Mouse (Mus musculus) mature B cell (primary cell): Measurements from ENCODE around the gene Pex19.

Source experiments
- in situ Hi-C: fragments of 300-500 bp; cut with MboI; formaldehyde crosslinking; loops from 2 replicates; pipeline ENCODE4 v1.14.3; 2019

The Pex19 gene

GRCm38 (mm10) chr1:172126376-172127347 is at the start of gene Pex19:
Pex19 (plus strand) TSS chr1:172126755.
- in situ Hi-C loops, result no loop called here

GRCm38 (mm10) chr1:172077981-172078380 is 48.6 kb upstream of the Pex19 start:
- in situ Hi-C loops, result loop anchor here (25.0 kb wide), 1 partner anchor 1191 kb away; the partner anchor contains the start of genes Dusp12 and Gm26620

DNA sequence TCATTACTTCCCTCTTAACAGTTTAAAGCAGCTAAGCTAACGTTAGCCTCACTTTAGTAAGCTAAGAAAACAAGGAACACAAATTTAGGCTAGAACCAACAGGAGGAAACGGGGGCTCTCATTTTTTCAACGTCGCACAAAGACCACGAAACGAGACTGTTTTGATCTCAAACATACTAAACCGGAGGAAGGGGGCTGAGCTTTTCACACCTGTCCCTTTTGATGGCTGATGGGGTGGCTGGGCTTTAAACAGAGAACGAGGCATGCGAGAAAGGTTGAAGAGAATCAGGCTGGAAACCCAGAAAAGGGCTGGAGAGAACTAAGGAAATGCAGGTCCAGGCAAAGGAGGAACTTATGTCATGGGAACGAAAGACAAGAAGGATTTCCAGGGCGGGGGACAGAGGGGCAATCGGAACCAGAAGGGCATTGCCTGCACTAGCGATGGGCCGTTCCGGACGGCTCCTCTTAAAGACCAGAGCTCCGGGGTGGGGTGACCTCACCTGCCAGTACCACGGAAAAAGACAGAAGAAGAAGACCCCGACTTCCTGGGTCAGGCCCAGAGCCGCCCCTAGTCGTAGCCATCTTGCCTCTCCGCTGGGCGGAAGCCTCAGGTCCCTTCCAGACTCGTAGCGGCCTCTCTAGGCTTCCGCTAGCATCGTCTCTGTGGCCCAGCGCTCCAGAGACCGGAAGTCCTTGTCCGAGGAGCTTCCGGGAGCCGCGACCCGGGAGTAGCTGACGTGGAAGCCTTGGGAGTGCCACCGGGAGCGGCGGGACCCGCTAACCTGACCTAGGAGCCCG is 44.3 kb upstream of the Pex19 start, which contains the start of the genes Copa and Ncstn:
TSS of gene Copa (plus strand) at position 429 of the 798 bp plus-strand sequence.
TSS of gene Ncstn (minus strand) at position 695 of the 798 bp plus-strand sequence.
- in situ Hi-C loops, result loop anchor here (25.0 kb wide), 1 partner anchor 1195 kb away; the partner anchor contains the start of genes Dusp12 and Gm26620

- in situ Hi-C loops, result loop anchor here (25.0 kb wide), 1 partner anchor 1196 kb away; the partner anchor contains the start of genes Dusp12 and Gm26620
Measured at GRCm38 (mm10) chr1:172082899-172083445, 43.6 kb upstream of the Pex19 start.

DNA sequence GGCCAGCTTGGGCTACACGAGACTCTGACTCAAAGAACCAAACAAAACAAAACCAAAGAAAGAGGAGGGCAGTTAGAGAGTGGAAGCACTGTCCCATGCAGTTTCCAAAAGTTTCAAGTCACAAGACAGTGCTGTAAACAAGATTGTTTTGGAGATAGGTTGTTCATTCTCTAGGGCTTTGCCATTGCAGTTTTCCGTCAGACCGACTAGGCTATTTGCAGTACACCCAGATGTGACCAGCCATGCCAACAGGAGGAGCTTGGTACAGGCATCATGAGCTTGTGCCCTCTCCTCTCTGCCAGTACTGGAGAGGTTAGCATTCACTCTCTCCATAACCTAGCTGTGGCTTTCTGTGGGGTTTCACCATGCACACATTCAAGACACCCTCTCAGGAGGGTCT is 33.0 kb upstream of the Pex19 start:
- in situ Hi-C loops, result loop anchor here (25.0 kb wide), 1 partner anchor 1206 kb away; the partner anchor contains the start of genes Dusp12 and Gm26620

- in situ Hi-C loops, result loop anchor here (25.0 kb wide), 1 partner anchor 1207 kb away; the partner anchor contains the start of genes Dusp12 and Gm26620
Measured at GRCm38 (mm10) chr1:172094295-172094694, 32.3 kb upstream of the Pex19 start.

GRCm38 (mm10) chr1:172095202-172095601 is 31.4 kb upstream of the Pex19 start:
- in situ Hi-C loops, result loop anchor here (25.0 kb wide), 1 partner anchor 1208 kb away; the partner anchor contains the start of genes Dusp12 and Gm26620

GRCm38 (mm10) chr1:172099325-172100033 is 27.1 kb upstream of the Pex19 start:
- in situ Hi-C loops, result loop anchor here (25.0 kb wide), 1 partner anchor 1212 kb away; the partner anchor contains the start of genes Dusp12 and Gm26620

GRCm38 (mm10) chr1:172103619-172104018 is 22.9 kb upstream of the Pex19 start:
- in situ Hi-C loops, result no loop called here

DNA sequence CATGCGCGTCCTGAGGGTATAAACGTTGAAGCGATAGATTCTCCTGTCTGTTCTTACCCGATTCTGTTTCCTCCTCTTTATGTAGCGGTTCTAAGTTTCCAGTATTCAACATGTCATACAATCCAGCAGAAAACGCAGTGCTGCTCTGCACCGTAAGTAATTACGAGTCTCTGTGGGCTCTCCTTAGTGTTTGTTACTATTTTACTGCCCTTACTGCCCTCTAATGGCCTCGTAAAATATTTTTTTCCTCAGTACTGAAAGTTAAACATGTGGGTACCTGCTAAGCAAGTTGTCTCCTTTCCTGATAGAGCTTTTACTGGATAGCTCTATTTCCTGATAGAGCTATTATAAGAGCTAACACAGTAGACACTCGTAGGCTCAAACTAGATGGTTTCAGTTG is 21.5 kb upstream of the Pex19 start:
- in situ Hi-C loops, result no loop called here

DNA sequence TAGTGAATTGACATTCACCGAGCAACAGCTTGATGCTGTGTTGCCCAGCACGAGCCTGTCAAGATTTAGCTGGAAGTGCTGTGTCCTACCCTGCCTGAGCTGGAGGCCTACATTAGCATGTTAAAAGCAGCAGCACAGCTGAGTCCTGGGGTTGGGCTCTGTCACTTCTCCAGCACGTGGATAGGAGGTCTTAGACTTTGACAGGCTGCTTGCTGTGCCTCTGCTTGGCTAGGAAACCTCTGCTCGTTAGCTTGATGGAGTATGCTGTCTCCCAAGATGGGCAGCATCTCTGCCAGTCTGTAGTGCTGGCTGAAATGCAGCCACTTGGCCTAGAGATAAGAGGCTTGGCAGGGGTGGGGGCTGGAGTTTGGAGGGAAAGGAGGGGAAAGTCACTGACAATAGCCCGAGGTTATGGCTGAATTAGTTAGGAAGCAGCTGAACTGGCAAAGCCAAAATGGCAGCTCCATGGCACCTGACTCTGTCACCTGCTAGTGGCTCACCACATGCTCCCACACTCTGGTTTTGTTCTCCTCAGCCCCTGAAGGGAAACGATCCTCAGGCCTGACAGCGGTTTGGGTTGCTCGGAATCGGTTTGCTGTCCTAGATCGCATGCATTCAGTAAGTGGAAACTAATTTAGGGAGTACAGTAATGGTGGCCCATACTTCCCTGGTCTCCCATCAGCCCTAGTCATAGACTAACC is 18.6 kb upstream of the Pex19 start:
- in situ Hi-C loops, result no loop called here

DNA sequence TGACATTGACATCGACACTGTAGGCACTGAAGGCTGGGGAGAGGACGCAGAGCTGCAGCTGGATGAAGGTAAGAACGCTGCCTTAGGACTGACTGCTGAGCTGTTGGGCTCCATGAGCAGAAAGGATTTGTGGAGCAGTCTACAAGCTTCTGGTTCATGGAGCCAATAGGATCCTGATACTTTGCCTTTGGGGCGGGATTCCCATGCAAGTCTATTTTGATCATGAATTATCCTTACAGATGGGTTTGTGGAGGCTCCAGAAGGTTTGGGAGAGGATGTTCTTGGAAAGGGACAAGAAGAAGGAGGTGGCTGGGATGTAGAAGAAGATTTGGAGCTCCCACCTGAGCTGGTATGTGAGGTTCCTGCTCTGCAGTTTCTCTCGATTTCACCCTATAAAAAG is 9.6 kb upstream of the Pex19 start:
- in situ Hi-C loops, result no loop called here

GRCm38 (mm10) chr1:172119100-172119499 is 7.5 kb upstream of the Pex19 start:
- in situ Hi-C loops, result no loop called here

- in situ Hi-C loops, result no loop called here
Measured at GRCm38 (mm10) chr1:172119720-172120119, 6.8 kb upstream of the Pex19 start.

- in situ Hi-C loops, result no loop called here
Measured at GRCm38 (mm10) chr1:172122671-172123070, 3.9 kb upstream of the Pex19 start.

DNA sequence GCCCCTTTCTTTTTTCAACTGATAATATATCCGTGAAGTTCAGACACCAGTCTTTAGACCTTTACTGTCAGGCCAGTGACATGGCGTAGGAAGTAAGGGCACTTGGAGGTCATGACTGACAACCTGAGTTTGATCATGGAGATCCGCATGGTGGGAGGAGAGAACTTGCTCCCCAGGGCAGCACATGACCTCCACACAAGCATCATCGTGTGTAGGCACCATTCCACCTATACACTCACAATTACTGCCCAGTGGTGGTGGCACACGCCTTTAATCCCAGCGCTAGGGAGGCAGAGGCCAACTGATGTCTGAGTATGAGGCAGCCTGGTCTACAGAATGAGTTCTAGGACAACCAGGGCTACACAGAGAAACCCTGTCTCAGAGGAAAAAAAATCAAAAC is 2.0 kb upstream of the Pex19 start:
- in situ Hi-C loops, result no loop called here

- in situ Hi-C loops, result no loop called here
Measured at GRCm38 (mm10) chr1:172127487-172127886, 932 bp downstream of the Pex19 start.

GRCm38 (mm10) chr1:172128563-172128962 is 2.0 kb downstream of the Pex19 start:
- in situ Hi-C loops, result no loop called here

- in situ Hi-C loops, result no loop called here
Measured at GRCm38 (mm10) chr1:172129108-172129507, 2.6 kb downstream of the Pex19 start.

DNA sequence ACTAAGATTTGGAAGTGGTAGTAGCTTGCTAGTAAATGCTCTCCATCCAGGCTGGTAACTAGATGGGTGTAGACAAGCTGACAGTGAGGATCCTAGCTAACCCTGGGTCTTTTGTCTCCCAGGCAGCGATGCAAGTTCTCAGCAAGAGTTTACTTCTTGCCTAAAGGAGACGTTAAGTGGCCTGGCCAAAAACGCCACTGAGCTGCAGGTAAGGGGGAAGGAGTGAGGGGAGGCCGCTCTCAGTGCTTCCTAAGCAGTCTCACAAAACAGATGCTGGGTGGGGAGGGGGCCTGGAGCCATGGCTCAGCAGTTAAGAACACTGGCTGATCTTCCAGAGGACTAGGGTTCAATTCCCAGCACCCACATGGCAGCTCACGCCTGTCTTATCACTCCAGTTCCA is 3.2 kb downstream of the Pex19 start:
- in situ Hi-C loops, result no loop called here
